Mouse (Mus musculus): ENCODE measurements around the gene Il15ra. TPM values are rescaled to one million over a fixed set of nuclear protein-coding genes. Genes with fewer than 3 reads are reported as not detected.

Il15ra gene
- polyA plus RNA-seq, 1 experiment = 5.1 TPM

DNA sequence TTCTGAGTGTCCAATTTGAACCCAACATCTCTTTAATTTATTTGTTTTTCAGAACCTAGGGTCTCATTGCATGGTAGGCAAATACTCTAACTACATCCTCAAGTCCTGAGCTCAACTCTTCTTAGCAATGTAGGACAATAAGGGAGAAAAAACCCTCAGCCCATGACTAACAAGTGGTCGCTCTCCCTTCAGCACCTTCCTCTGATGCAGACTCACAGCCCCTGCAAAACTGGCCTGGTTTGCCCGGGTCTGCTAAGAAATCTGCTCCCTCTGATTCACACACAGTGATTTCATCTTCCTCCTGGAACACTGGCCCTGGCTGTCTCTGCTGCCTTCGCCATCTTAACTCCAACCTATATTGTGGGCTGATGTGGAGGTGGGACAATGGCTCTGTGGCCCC, 24.0 kb downstream of the Il15ra start:
- no peak overlapping the region for H3K9ac ChIP-seq (ENCODE audit: low read depth, poor library complexity, severe bottlenecking)
- H3K36me3 ChIP-seq (ENCODE audit: control insufficient read depth, insufficient read depth, low read length, poor library complexity, severe bottlenecking) = no peaks in the 10 kb centered on the region
- no peaks in the 10 kb centered on the region for H3K9me3 ChIP-seq (replicated peaks; ENCODE audit: control insufficient read depth, insufficient read depth, low read length, poor library complexity, severe bottlenecking)
- no peaks in the 10 kb centered on the region for H3K27me3 ChIP-seq (ENCODE audit: control insufficient read depth, insufficient read depth, low read length, poor library complexity, severe bottlenecking)
- TF ChIP-seq EP300 (IDR thresholded peaks at IDR 0.05; ENCODE audit: insufficient read depth, low read depth, low read length) (no peak), CTCF (IDR thresholded peaks at IDR 0.05; ENCODE audit: low read depth, low read length) (no peak), POLR2A (IDR thresholded peaks at IDR 0.05; ENCODE audit: insufficient read depth, low read length) (no peak)
- no peaks in the 10 kb centered on the region for H3K4me1 ChIP-seq (ENCODE audit: control insufficient read depth, insufficient read depth, low read length)
- no peak overlapping the region for H3K4me3 ChIP-seq (ENCODE audit: low read depth, low read length)
- H3K27ac ChIP-seq (ENCODE audit: insufficient read depth, low read length) = no peak overlapping the region

DNA sequence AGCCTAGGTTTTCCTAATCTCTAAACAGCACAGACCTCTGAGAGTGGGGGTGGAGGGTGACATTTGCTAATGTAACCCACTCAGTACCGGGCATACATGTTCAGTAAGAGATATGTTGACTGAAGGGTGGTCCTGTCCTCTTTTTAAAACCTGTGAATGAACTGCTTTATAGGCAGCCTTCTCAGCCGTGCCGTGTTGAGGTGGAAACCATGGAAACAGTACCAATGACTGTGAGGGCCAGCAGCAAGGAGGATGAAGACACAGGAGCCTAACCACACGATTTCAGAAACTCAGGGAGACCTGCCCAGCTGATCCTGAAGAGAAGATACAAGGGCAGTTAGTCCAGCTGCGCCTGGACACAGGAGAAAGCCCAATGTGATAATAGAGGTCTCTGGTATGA, 27.9 kb downstream of the Il15ra start:
- H3K9me3 ChIP-seq (replicated peaks; ENCODE audit: control insufficient read depth, insufficient read depth, low read length, poor library complexity, severe bottlenecking) = no peaks in the 10 kb centered on the region
- H3K9ac ChIP-seq (ENCODE audit: low read depth, poor library complexity, severe bottlenecking) = no peak overlapping the region
- H3K4me3 ChIP-seq (ENCODE audit: low read depth, low read length) = no peak overlapping the region
- H3K27ac ChIP-seq (ENCODE audit: insufficient read depth, low read length) = no peak overlapping the region
- no peaks in the 10 kb centered on the region for H3K4me1 ChIP-seq (ENCODE audit: control insufficient read depth, insufficient read depth, low read length)
- H3K27me3 ChIP-seq (ENCODE audit: control insufficient read depth, insufficient read depth, low read length, poor library complexity, severe bottlenecking) = no peaks in the 10 kb centered on the region
- no peak for TF ChIP-seq CTCF (IDR thresholded peaks at IDR 0.05; ENCODE audit: low read depth, low read length)
- TF ChIP-seq EP300 (IDR thresholded peaks at IDR 0.05; ENCODE audit: insufficient read depth, low read depth, low read length) = no peak
- no peak for TF ChIP-seq POLR2A (IDR thresholded peaks at IDR 0.05; ENCODE audit: insufficient read depth, low read length)
- no peaks in the 10 kb centered on the region for H3K36me3 ChIP-seq (ENCODE audit: control insufficient read depth, insufficient read depth, low read length, poor library complexity, severe bottlenecking)

DNA sequence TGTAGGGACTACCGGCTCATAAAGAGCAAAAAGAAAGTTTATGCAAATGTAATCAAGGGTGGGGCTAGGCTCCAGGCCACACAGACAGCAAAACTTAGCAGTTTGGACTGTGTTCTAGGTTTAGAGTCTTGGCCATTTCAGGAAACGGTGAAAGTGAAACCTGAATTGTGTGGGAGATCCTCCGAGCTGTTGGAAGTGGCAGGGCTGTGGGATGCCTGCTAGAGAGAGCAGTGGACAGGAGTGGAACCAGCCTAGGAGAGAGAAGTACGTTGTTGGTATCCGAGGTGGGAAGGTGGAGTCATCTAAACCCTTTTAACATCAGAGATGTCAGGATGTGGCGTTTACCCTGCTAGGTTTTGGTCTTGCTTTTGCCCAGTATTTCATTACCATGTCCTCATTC, 30.8 kb downstream of the Il15ra start:
- no peaks in the 10 kb centered on the region for H3K4me1 ChIP-seq (ENCODE audit: control insufficient read depth, insufficient read depth, low read length)
- TF ChIP-seq EP300 (IDR thresholded peaks at IDR 0.05; ENCODE audit: insufficient read depth, low read depth, low read length) (no peak), CTCF (IDR thresholded peaks at IDR 0.05; ENCODE audit: low read depth, low read length) (no peak)
- H3K9me3 ChIP-seq (replicated peaks; ENCODE audit: control insufficient read depth, insufficient read depth, low read length, poor library complexity, severe bottlenecking) = no peaks in the 10 kb centered on the region
- no peak overlapping the region for H3K9ac ChIP-seq (ENCODE audit: low read depth, poor library complexity, severe bottlenecking)
- no peaks in the 10 kb centered on the region for H3K36me3 ChIP-seq (ENCODE audit: control insufficient read depth, insufficient read depth, low read length, poor library complexity, severe bottlenecking)
- H3K27ac ChIP-seq (ENCODE audit: insufficient read depth, low read length) = no peak overlapping the region
- no peak overlapping the region for H3K4me3 ChIP-seq (ENCODE audit: low read depth, low read length)
- no peaks in the 10 kb centered on the region for H3K27me3 ChIP-seq (ENCODE audit: control insufficient read depth, insufficient read depth, low read length, poor library complexity, severe bottlenecking)

DNA sequence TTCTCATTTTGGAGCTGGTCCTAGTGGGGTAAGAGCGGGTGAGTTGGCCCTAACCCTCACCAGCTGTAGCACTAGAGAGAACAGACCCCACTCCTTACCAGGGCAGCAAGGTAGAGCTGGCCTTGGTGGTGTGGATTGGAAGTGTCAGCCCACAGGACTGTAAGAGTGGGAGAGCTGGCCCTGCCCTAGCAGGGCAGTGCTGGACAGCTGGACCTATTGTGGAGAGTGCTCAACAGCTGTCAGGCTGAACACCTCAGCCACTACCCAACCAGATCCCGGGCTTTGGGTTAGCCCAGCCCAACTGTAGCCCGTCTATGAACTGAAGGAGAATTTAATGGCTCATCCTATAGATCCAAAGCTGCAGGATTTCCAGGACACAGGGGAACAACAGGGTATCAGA, 33.7 kb downstream of the Il15ra start:
- Histone ChIP-seq H3K27me3 (ENCODE audit: control insufficient read depth, insufficient read depth, low read length, poor library complexity, severe bottlenecking) (no peaks in the 10 kb centered on the region), H3K9ac (ENCODE audit: low read depth, poor library complexity, severe bottlenecking) (no peak overlapping the region), H3K4me1 (ENCODE audit: control insufficient read depth, insufficient read depth, low read length) (no peaks in the 10 kb centered on the region), H3K4me3 (ENCODE audit: low read depth, low read length) (no peak overlapping the region), H3K9me3 (replicated peaks; ENCODE audit: control insufficient read depth, insufficient read depth, low read length, poor library complexity, severe bottlenecking) (no peaks in the 10 kb centered on the region), H3K36me3 (ENCODE audit: control insufficient read depth, insufficient read depth, low read length, poor library complexity, severe bottlenecking) (peaks cover 9% of the 10 kb centered on the region), H3K27ac (ENCODE audit: insufficient read depth, low read length) (no peak overlapping the region)
- TF ChIP-seq POLR2A (IDR thresholded peaks at IDR 0.05; ENCODE audit: insufficient read depth, low read length) (no peak), EP300 (IDR thresholded peaks at IDR 0.05; ENCODE audit: insufficient read depth, low read depth, low read length) (no peak), CTCF (IDR thresholded peaks at IDR 0.05; ENCODE audit: low read depth, low read length) (no peak)

DNA sequence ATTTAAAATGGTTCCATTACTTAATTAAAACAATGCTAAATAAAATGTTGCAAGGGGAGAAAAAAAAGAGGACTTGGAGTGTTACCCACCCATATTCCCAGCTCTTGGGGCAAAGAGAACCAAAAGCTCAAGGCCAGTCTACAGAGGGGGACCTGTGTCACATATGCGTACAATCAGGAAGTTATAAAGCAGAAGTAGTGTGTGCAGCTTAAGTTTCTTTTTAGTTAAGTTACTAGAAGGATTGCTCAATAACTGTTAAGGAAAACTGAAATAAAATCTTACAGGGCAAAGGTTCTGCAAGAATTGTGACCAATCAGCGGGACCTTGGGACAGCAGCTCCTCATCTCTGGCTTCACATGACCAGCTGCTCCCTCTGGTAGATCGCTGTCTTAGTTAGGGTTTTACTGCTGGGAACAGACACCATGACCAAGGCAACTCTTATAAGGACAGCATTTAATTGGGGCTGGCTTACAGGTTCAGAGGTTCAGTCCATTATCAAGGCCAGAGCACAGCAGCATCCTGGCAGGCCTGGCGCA, 34.5 kb downstream of the Il15ra start:
- Histone ChIP-seq H3K4me1 (ENCODE audit: control insufficient read depth, insufficient read depth, low read length) (no peaks in the 10 kb centered on the region), H3K27me3 (ENCODE audit: control insufficient read depth, insufficient read depth, low read length, poor library complexity, severe bottlenecking) (no peaks in the 10 kb centered on the region), H3K9ac (ENCODE audit: low read depth, poor library complexity, severe bottlenecking) (no peak overlapping the region), H3K27ac (ENCODE audit: insufficient read depth, low read length) (no peak overlapping the region), H3K36me3 (ENCODE audit: control insufficient read depth, insufficient read depth, low read length, poor library complexity, severe bottlenecking) (peaks cover 11% of the 10 kb centered on the region), H3K9me3 (replicated peaks; ENCODE audit: control insufficient read depth, insufficient read depth, low read length, poor library complexity, severe bottlenecking) (no peaks in the 10 kb centered on the region), H3K4me3 (ENCODE audit: low read depth, low read length) (no peak overlapping the region)
- TF ChIP-seq POLR2A (IDR thresholded peaks at IDR 0.05; ENCODE audit: insufficient read depth, low read length) (no peak), EP300 (IDR thresholded peaks at IDR 0.05; ENCODE audit: insufficient read depth, low read depth, low read length) (no peak), CTCF (IDR thresholded peaks at IDR 0.05; ENCODE audit: low read depth, low read length) (no peak)

DNA sequence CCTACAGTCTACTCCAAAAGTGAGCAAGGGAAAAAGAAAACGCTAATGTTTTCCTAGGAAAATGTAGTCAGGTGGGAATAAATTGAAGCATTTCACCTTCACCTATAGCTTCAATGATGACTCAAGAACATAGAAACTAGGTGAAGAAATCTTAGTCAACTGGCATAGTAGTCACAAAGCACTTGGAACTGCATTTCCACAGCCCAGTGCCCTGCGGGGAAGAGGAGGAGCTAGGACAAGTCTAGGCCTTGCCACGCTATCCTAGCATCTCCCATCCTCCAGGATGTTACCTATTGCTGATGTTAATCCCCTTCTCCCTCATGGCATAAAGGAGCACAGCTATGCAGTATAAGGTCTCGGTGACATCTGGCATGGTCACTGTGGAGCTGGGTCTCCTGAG, 57.5 kb downstream of the Il15ra start:
- Histone ChIP-seq H3K27ac (ENCODE audit: insufficient read depth, low read length) (no peak overlapping the region), H3K36me3 (ENCODE audit: control insufficient read depth, insufficient read depth, low read length, poor library complexity, severe bottlenecking) (peaks cover 25% of the 10 kb centered on the region), H3K9ac (ENCODE audit: low read depth, poor library complexity, severe bottlenecking) (no peak overlapping the region), H3K4me1 (ENCODE audit: control insufficient read depth, insufficient read depth, low read length) (no peaks in the 10 kb centered on the region), H3K4me3 (ENCODE audit: low read depth, low read length) (no peak overlapping the region), H3K9me3 (replicated peaks; ENCODE audit: control insufficient read depth, insufficient read depth, low read length, poor library complexity, severe bottlenecking) (no peaks in the 10 kb centered on the region), H3K27me3 (ENCODE audit: control insufficient read depth, insufficient read depth, low read length, poor library complexity, severe bottlenecking) (no peaks in the 10 kb centered on the region)
- no peak for TF ChIP-seq CTCF (IDR thresholded peaks at IDR 0.05; ENCODE audit: low read depth, low read length)
- TF ChIP-seq EP300 (IDR thresholded peaks at IDR 0.05; ENCODE audit: insufficient read depth, low read depth, low read length) = no peak
- no peak for TF ChIP-seq POLR2A (IDR thresholded peaks at IDR 0.05; ENCODE audit: insufficient read depth, low read length)
